24 mouse cellular contexts compared by ENCODE assay signal in the genomic region with DNA sequence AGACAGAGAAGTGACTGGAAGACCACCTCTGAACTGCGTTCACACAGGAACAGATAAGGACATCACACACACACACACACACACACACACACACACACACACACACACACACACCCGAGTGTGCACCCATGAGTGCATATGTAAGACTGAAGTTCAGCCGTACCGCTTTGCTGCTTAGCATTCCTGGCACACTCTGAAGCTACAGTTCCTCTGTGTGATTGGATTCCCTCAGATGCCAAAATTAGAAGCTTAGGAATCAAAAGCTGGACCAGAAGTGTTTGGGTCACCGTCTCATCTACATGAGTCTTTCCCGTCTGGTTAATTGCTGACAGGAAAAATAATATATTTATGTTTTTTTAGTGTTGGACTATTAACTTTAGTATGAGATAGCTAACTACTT. TPM values are rescaled to one million over a fixed set of nuclear protein-coding genes. Genes with fewer than 3 reads are reported as not detected.
"Had no signal": no experiment of that assay in that cellular context is flagged by ENCODE, and none has a peak within 500 bp of the region (broad histone marks: within the 10 kb centered on the region; RNA-seq: fewer than 3 reads in every experiment).

No protein-coding gene starts in this region.

- H3K4me1 ChIP-seq: hindbrain, embryonic 13.5 days; hindbrain, embryonic 15.5 days; liver, embryonic 12.5 days had no signal

- H3K27me3 ChIP-seq: hindbrain, embryonic 15.5 days; kidney, embryonic 15.5 days; limb, embryonic 15.5 days had no signal

- H3K9ac ChIP-seq: hindbrain, embryonic 13.5 days; hindbrain, embryonic 15.5 days; kidney, embryonic 15.5 days; limb, embryonic 13.5 days; limb, embryonic 15.5 days; liver, embryonic 12.5 days; liver, embryonic 14.5 days had no signal

- H3K36me3 ChIP-seq: hindbrain, embryonic 13.5 days; hindbrain, embryonic 15.5 days; kidney, embryonic 15.5 days; limb, embryonic 13.5 days; limb, embryonic 15.5 days; liver, embryonic 12.5 days had no signal

- DNase-seq: gastrocnemius, adult 2 months; gastrocnemius, postnatal 10 days; gastrocnemius, postnatal 36 days; heart, adult 2 months; kidney, adult 11 months; kidney, adult 2 months; kidney, adult 9 months; kidney, postnatal 14 days; kidney, postnatal 36 days; layer of hippocampus, adult 9-11 months; layer of hippocampus, postnatal 36 days; left cerebral cortex, postnatal 4 days had no signal

- H3K4me2 ChIP-seq: heart, embryonic 11.5 days; hindbrain, embryonic 13.5 days; hindbrain, embryonic 15.5 days; kidney, embryonic 15.5 days; limb, embryonic 13.5 days; limb, embryonic 15.5 days; liver, embryonic 12.5 days had no signal

- H3K27ac ChIP-seq: hindbrain, embryonic 13.5 days; hindbrain, embryonic 15.5 days; hindbrain, postnatal 0 days; kidney, postnatal 0 days; limb, embryonic 13.5 days; limb, embryonic 15.5 days; liver, embryonic 12.5 days; liver, embryonic 14.5 days had no signal

- H3K9me3 ChIP-seq: hindbrain, embryonic 13.5 days; hindbrain, embryonic 15.5 days; kidney, embryonic 15.5 days; limb, embryonic 13.5 days; limb, embryonic 15.5 days; liver, embryonic 12.5 days had no signal

- H3K4me3 ChIP-seq: gastrocnemius, adult 2 months; heart, adult 2 months; hindbrain, embryonic 13.5 days; hindbrain, embryonic 15.5 days; kidney, embryonic 15.5 days; limb, embryonic 13.5 days; limb, embryonic 15.5 days; liver, embryonic 12.5 days had no signal

- ATAC-seq: forebrain, embryonic 16.5 days; hindbrain, postnatal 0 days; intestine, embryonic 16.5 days; liver, embryonic 12.5 days had no signal

RNA-seq across cellular contexts. Expression of a gene that starts 19.5 kb away (rescaled TPM):
- polyA plus RNA-seq: heart, embryonic 11.5 days; hindbrain, embryonic 13.5 days; liver, embryonic 12.5 days had no signal
